Mouse (Mus musculus): Measurements from ENCODE around the gene Plxdc1.

Gene Plxdc1

DNA sequence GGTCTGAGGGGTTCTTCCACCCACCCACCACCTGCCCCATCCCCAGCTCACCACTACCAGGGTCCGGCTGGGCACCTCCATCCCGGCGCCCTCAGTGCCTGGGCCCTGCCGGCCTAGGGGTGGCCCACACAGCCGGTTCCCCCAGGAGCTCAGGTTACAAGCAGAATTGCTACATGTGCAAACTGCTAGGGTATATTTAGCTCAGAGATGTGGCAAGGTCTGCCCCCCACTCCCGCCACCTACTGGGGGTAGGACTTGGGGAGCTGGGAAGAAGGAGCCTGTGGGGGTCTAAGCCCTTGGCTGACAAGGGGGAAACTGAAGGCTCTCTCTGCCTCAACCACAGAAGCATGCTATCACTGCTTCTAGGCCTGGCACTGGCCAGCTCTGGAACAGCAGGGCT, 32.0 kb upstream of the Plxdc1 start:
- CTCF ChIA-PET, result interaction anchor here (0.7 kb wide), 1 partner anchor 153 kb away, joined by 5 read pairs; no protein-coding TSS in a partner anchor

DNA sequence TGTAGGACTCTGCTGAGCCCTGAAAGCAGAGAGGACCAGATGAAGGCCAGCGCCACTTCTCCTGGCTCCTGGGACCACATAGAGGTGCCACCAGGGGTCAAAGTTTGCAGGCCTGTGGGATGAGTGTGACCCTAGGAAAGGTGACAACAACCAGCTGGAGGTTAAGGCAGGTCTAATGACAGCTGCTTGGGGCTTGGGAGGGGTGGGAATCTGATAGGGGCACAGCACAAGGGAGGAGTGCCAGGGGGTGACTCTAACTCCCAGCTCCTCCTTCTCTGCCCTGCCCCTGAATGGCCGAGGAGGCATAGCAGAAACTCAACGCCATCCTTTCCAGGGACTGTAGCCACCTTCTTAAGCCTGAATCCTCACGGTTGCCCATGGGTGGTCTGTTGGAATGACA, 30.6 kb upstream of the Plxdc1 start:
- CTCF ChIA-PET, result no interaction called here

DNA sequence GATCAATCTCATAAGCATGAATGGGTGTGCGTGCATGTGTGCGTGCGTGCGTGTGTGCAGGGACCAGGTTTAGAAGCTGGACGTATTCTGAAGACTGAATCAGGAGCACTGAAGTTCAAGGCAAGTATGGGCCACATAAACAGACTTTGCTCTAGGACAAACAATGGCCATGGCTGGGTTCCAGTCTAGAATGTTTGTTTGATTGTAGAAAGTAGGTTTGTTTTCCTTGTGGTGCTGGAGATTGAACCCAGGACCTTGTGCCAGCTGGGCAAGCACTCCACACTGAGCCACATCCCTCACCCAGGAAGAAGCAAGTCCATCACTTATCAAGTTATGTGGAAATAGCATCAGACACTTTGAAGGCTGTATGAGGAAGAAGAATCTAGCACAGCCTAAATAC, 29.9 kb upstream of the Plxdc1 start:
- CTCF ChIA-PET, result no interaction called here

DNA sequence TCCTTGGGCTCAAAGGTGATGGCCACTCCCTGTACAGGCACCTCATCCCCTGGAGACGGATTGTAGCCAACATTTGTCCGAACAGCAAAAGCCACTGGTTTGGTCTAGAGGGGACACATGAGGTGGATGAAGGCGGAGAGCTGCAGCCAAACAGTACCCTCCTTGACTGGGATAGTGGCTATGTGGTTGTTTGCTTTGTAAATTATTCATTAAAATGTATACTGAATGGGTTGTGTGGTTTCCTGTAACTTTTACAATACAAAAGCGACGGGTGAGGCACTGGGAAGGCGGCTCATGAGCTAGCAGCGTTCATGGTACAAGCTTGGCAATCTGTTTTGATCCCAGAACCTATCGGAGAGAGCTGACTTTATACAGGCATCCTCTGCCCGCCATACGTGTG, 26.6 kb upstream of the Plxdc1 start:
- CTCF ChIA-PET, result interaction anchor here (0.5 kb wide), 1 partner anchor 573 kb away, joined by 4 read pairs; no protein-coding TSS in a partner anchor

DNA sequence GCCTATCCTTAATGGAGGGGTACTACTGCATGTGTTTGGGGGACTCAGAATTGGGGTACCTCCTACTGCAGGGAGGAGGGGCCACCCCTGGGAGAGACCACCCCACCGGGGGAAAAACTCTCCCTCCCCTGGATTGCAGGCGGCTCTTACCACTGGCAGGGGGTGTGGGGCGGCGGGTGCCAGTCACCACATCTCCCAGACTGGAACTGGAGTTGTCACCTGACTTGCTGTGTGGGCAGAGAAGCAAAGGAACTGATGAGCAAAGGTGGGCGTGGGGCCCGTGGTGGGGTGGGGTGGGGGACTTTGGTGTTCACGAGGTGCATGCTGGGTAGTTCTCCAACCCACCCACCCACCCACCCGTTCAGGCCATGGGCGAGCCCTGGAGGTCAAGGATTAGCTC, 25.5 kb upstream of the Plxdc1 start:
- CTCF ChIA-PET, result interaction anchor here (1.1 kb wide), 1 partner anchor 11 kb away, joined by 5 read pairs; the partner anchor contains the start of gene Cacnb1

DNA sequence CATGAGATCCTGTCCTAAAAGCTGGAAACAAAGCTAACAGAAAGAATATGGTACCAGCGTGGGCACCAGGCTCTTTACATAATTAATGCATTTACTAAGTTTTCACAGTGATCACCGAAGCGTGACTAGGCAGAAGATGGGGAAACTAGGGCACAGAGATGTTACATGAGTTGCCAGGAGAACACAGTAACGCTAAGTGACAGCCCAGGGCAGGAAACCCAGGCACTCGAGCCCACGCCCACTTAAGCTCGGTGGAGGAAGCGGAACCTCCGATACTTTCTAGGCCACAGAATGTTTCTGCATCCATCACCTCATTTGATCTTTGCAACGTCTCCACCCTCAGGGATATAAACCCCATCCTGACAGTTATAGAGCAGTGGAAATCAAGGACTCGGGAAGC, 21.8 kb upstream of the Plxdc1 start:
- CTCF ChIA-PET, result interaction anchor here (0.9 kb wide), 1 partner anchor 18 kb away, joined by 4 read pairs; the partner anchor contains the start of gene Rpl19

DNA sequence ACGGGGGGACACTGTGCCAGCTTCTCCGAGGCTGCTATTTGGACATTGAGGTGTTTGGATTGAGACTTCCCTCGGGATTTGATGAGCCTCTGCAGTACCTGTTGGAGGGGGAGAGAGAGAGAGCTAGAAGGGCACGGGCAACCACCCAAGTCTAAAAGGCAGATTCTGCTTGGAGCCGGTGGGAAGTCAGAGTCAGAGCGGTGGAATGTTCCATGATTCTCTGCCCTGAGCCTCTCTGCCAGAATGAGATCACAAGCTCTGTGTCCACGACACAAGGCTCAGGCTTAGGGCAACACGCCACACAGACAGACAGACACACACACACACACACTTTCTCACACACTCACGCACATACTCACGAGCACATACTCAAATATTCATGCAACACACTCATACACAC, 19.4 kb upstream of the Plxdc1 start:
- CTCF ChIA-PET, result interaction anchor here (1.9 kb wide), 1 partner anchor 48 kb away, joined by 4 read pairs; no protein-coding TSS in a partner anchor

DNA sequence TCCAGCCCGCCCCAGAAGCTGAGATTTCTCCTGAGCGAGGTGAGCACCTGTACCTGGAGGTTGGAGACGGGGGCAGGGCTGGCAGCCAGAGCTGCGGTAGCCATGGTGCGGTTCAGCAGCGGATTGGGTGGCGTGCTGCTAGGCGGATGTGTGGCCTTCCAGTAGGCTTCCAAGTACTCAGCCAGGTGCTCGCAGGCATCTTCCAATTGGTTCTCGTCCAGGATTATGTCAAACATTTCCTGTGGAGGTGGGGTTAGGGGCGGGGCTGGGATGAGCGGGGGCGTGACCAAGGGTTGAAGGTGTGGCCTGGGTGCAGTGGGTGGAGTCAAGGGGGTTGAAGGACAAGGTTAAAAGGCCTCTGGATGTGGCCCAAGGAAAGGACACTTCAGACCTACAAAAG, 18.8 kb upstream of the Plxdc1 start:
- CTCF ChIA-PET, result interaction anchor here (1.9 kb wide), 1 partner anchor 47 kb away, joined by 4 read pairs; no protein-coding TSS in a partner anchor

DNA sequence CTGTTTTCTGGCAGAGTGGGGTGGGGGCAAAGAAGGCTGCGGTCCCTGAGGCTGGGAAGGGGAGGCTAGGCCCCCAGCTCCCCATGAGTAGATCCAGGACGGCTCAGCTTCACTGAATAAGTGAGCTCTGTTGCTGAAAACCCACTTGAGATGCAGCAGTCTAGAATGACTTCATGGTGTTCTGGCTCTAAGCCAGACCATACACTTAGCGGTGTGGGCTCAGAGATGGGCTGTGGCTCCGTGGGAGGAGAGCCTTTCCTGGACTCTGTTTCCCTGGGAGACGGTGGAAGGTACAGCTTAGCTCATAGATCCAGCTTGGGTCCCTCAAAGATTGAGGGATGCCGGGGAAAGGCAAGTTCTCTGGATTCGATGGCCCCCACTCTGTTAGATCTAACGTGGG, 17.9 kb upstream of the Plxdc1 start:
- CTCF ChIA-PET, result interaction anchor here (0.6 to 1.3 kb wide), 3 partner anchors 18 to 213 kb away, joined by 3 to 10 read pairs (median 4); partner anchors contain the start of gene Plxdc1

DNA sequence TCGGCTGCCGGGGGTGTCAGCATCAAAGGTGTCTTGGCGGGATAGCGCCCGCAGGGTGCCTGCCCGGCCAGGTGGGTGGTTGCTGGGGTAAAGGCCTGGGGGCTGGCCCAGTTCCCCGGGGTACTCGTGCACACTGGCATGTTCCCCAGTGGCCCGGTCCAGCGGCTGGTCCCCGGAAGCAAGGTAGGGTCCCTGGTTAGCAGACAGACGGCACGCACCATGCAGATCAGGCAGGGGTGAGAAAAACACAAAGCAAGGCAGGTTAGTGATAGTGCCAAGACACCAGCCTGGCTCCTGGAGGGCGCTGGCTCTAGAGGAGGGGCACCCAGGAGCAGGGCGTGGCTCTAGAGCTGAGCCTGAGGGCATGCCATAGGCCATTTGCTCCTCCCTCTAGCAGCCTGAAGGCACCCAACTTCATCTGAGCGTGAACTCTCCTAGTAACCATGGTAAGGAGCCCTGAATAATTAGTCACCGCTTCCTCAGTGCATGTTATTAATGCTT, 17.0 kb upstream of the Plxdc1 start:
- CTCF ChIA-PET, result interaction anchor here (1.3 kb wide), 1 partner anchor 17 kb away, joined by 4 read pairs; the partner anchor contains the start of gene Plxdc1

DNA sequence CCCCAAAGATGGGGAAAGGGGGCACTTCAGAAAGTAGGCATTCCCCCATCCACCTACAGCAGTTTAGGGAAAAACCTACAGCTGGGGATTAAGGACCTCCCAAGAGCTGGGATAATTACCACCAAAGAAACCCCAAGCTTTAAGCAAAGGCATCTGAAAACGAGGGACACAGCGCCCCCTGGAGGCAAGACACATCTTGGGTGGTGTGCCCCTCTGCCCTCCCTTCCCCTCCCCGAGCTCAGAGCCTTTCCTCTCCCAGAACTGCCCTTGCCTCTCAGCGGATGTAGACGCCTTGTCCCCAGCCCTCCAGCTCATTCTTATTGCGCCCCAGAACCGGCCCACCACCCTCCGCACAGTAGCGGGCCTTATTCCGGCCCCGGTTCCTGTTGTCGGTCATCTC, 16.4 kb upstream of the Plxdc1 start:
- CTCF ChIA-PET, result interaction anchor here (0.5 to 1.3 kb wide), 5 partner anchors 16 to 194 kb away, joined by 3 to 10 read pairs (median 3); partner anchors contain the start of gene Plxdc1

DNA sequence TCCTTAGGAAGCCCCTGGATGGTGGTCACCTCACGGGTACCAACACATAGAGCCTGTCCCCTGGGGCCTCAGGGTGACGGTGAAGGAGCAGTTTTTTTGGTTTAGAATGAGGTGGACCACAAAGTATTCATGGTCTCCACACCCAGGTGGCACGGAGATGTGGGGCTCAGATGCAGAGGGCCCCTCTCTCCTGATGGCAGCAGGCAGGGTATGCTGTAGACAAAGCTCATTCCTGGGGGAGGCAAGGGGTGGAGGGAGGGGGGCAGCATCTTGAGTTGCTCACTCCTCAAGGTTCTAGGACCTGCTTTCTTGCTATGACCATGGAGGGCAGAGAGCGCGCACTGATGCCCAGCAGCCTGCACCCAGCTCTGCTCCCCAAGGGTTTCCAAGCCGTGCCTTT, 15.7 kb upstream of the Plxdc1 start:
- CTCF ChIA-PET, result interaction anchor here (0.8 to 1.1 kb wide), 2 partner anchors 15 to 193 kb away, joined by 3 read pairs; no protein-coding TSS in a partner anchor

DNA sequence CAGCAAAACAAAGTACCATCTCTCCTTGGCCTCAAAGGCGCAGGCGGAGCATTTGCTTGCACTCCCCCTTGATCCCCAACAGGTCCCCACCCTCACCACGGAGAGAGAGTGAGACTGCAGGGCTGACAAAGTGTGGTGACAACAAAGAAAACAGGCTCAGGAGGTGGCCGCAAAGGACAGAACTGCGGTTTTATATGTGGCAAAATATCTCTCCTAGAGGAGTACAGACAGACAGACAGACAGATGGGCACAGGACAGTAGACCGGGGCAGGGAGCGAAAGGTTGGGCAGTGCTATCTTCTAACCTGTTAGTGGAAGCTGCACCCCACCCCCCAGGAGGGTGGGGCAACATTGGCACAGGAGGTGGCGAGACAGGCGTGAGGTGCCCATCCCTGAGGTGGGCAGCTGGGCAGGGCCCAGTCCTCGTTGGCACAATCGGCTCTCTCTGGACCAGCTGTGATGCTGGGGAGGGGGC, 15.1 kb upstream of the Plxdc1 start:
- CTCF ChIA-PET, result no interaction called here

DNA sequence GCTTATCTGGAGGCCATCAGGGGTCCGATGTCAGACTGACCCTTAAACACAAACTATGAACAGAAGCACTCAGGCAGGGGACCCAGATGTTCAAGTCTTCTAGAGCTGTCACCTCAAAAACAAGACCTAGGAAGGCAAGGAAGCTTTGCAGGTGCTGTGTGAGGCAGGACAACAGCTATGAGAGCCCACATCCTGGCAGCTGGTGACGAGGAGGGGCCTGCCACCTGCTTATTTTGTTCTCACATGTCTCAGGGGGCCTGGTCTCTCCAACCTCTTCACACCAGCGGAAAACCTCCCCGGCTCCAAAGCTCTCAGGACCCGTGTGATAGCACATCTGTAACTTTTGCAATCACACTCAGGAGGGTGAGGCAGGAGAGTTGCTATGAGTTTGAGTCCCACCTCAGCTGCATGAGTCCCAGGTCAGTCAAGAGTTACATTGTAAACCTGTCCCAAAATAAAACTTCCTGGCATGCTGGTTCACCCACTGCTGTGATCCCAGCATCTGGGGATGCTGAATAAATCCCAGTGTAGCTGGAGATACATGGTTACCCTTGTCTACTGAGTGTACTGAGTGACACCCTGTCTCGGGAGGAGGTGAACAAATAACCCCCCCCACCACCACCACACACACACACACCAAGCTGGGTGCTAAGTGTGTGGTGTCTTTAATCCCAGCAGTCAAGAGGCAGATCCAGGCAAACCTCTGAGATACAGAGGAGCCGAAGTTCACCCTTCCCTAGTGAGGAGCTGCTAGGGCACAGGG, 14.3 kb upstream of the Plxdc1 start:
- CTCF ChIA-PET, result no interaction called here

DNA sequence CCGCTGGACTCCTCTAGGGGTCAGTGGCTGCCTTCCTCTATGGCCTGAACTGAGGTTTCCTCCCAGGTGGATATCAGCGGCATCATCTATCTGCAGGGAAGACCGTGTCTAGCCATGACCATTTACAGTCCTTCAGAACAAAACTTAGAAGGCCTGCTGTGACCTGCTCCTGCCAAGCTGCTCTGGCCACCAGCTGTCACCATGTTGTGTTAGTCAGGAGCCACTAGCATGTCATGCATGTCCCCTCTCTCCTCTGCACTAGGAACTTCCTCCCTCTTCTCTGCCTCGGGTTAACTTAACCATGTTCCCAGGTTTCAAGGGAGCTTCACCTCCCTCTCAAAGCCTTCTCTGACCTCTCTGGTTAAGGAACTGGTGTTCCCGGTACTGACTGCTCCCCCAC, 13.5 kb upstream of the Plxdc1 start:
- CTCF ChIA-PET, result no interaction called here

DNA sequence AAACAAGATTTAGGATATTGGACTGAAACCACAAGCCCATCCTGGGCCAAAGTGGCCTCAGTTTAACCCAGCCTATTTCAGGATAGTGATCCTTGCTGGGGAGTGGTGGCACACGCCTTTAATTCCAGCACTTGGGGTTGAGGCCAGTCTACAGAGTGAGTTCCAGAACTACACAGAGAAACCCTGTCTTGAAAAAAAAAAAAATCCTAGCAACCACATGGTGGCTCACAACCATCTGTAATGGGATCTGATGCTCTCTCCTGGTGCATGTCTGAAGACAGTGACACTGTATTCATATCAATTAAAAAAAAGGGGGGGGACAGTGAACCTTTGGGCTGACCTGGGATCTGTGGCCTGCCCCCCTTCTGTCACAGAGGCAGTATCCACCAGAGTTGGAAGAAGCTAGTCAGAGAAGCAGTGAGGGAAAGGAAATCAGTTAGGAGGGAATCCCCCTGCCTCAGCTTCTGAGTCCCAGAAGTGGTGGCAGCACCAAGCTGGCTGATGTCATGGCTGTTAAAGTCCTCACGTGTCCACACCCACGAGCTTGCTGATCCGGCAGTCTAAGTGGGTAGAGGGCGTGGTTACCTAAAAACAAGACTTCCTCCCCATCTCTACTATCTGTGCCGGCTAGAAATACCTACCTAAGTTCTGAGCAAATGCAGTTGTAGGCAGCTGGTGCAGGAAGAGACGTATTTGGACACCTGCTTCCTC, 12.8 kb upstream of the Plxdc1 start:
- CTCF ChIA-PET, result interaction anchor here (0.7 kb wide), 1 partner anchor 82 kb away, joined by 5 read pairs; no protein-coding TSS in a partner anchor

DNA sequence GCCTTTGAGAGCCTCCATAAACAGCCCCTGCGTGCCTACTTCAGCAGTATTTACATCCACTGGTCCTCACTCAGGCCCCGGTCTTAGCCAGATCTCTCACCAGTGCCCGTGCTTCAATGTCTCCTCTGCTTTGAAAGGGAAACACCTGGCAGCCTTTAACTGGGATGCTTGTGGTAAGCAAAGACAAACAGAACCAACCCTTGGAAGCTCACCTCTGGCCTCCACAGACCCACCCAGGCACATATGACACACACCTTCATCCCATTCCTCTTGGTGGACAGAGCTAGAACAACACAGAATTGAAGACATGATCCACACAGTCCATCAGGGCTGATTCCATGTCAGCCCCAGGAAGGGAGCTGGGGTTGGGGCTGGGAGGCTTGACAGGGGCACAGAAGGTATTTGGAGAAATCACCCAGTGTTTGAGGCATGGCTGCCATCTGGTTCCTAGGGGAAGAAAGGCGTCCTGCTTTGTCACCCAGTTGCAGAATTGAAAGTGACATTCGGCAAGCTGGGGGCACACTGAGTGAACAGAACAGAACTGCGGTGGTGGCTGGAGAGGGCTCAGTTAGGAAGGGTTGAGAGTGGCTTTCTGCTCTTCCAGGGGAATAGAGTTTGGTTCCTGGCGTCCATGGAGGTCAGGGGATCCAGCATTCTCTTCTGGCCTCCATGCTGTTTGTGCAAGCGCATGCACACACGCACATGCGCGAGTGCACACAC, 12.0 kb upstream of the Plxdc1 start:
- CTCF ChIA-PET, result interaction anchor here (0.7 kb wide), 1 partner anchor 83 kb away, joined by 5 read pairs; no protein-coding TSS in a partner anchor

DNA sequence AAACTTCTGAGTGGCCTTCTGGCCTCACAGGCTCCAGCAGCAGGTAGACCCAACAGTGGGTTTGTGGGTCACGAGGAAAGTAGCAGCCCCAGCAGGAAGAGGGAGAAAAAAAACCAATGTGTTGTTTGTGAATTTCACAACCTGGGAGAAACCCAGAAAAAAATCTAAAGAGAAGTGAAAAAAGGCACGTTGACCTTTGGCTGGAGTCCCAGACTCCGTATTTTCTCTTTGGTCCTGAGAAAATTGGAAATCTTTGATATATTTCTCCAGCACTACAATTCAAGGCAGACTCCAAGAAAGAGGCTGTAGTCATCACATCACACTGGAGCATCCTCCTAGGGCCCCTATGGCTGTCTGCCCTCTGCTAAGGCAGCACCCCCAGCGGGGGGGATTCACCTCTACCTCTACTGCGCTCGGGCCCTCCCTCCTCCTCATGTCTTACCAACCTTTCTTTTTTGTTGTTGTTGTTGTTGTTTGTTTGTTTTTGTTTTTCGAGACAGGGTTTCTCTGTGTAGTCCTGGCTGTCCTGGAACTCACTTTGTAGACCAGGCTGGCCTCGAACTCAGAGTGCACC, 11.2 kb upstream of the Plxdc1 start:
- CTCF ChIA-PET, result no interaction called here

DNA sequence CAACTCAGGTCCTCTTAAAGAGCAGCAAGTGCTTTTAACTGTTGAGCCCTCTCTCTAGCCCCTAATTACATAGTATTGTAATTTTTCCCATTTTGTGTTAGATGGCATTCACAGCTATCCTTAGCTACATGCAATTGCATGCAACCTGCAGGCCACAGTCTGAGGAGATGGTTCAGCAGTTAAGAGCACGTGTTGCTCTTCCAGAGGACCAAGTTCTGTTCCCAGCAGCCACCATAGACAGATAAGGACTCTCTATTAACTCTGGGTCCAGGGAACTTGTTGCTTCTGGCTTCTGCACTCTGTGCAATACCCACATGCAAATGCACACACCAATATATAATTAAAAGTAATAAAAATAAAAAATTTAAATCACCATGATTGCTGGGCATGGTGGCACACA, 10.4 kb upstream of the Plxdc1 start:
- CTCF ChIA-PET, result interaction anchor here (0.7 kb wide), 1 partner anchor 52 kb away, joined by 5 read pairs; no protein-coding TSS in a partner anchor

DNA sequence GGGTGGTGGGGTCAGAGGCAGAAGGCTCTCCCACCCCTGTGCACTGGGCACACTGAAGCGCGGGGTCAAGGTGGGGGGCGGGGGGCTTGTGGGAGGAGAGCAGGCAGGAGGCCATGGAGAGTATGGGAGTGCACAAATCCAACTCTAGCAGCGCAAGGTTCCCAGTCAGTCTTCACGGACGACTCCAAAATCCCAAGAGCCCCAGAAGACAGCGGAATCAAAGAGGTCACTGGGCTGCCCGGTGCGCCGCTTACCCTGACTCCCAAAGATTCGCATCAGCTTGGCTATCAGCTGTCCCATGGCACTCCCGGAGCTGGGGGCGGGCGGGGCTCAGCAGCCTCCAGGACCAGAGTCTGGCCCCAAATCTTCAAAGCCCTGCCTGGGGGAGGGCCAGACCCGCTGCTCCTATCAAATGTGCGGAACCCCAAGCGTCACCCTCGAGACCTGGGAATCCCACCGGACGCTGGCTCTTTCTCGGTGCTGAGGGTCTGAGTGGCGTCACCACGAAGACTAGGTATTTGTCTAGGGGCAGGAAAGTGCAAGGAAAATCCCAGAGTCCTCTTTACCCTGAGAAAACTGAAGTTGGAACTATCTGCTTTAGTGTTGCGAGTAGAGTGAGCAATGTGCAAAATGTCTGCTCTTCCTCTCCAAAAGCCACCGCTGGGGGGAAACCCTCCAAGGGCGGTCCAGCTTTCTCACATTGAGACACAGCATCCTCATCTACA, 9.5 kb upstream of the Plxdc1 start, which contains the start of gene Arl5c:
Gene Arl5c (minus strand): TSS at position 618 of the 725 bp plus-strand sequence.
- CTCF ChIA-PET, result no interaction called here
